ENCODE assay signal across 8 mouse cellular contexts in genomic region chr11:100714534-100714915, GRCm38 (mm10). TPM values are rescaled to one million over a fixed set of nuclear protein-coding genes. Genes with fewer than 3 reads are reported as not detected.
A peak's percentile ranks its signal among the peaks of the same experiment; 100 is the strongest.
DNase-seq lines count a peak whose midpoint lies in the region; ATAC-seq and TF ChIP-seq lines count a peak whose summit lies in the region.

No protein-coding gene starts in this region.

- DNase-seq in 3T3-L1 (ENCODE audit: low read depth, low spot score), result peak; percentile 87
- peak; percentile 90 for DNase-seq in embryo, embryonic 10.5 days (ENCODE audit: low spot score)
- DNase-seq in gastrocnemius, postnatal 4 days (ENCODE audit: low spot score in 2 of 2), result peak; percentile 70 to 86
- peak; percentile 79 to 92 for DNase-seq in kidney, adult 8-10 months
- peak; percentile 87 for DNase-seq in liver
- DNase-seq in midbrain, postnatal 0 days (ENCODE audit: low spot score), result peak; percentile 87
- DNase-seq in stomach, postnatal 0 days (ENCODE audit: low spot score), result peak; percentile 83

- no peak overlapping the region for H3K4me2 ChIP-seq in midbrain, postnatal 0 days (ENCODE audit: low read depth, low read length, poor library complexity, severe bottlenecking)
- peak overlapping the region; percentile 58 for H3K4me2 ChIP-seq in stomach, postnatal 0 days (replicated peaks; ENCODE audit: low read depth)

- 51% methylated on average over 6 of the region's 6 CpGs for WGBS in midbrain, postnatal 0 days
- WGBS in stomach, postnatal 0 days, result 54% methylated on average over 6 of the region's 6 CpGs

- ATAC-seq in activated CD4-positive, CD25-positive, alpha-beta regulatory T cell, adult 4 months, result peak; percentile 37
- 0 out of 2 replicates have a peak, but pooled peaks have one; percentile 24 for ATAC-seq in midbrain, postnatal 0 days (ENCODE audit: low FRiP score)
- ATAC-seq in stomach, postnatal 0 days (ENCODE audit: low FRiP score, low TSS enrichment), result peak; percentile 21; the same call in 1 of the 2 replicates

- TF ChIP-seq EP300 in stomach, postnatal 0 days (optimal IDR thresholded peaks at IDR 0.05), result no peak

- H3K27ac ChIP-seq in midbrain, postnatal 0 days (ENCODE audit: low read depth, low read length), result no peak overlapping the region
- H3K27ac ChIP-seq in stomach, postnatal 0 days (replicated peaks), result peak overlapping the region; percentile 78

- peak; percentile 94 for TF ChIP-seq CTCF in midbrain, postnatal 0 days (IDR thresholded peaks at IDR 0.05)
- peak; percentile 92 for TF ChIP-seq CTCF in stomach, postnatal 0 days (IDR thresholded peaks at IDR 0.05; ENCODE audit: low read depth)

- peaks cover 8% of the 10 kb centered on the region; the same call in 1 of the 2 replicates for H3K4me1 ChIP-seq in midbrain, postnatal 0 days (ENCODE audit: insufficient read depth, low read length)
- H3K4me1 ChIP-seq in stomach, postnatal 0 days (replicated peaks; ENCODE audit: control insufficient read depth, insufficient read depth), result peaks cover 8% of the 10 kb centered on the region

- peaks cover 31% of the 10 kb centered on the region for H3K36me3 ChIP-seq in midbrain, postnatal 0 days (ENCODE audit: insufficient read depth, low read length)
- 0 out of 2 replicates have a peak, but pooled peaks cover 3% of the 10 kb centered on the region for H3K36me3 ChIP-seq in stomach, postnatal 0 days (ENCODE audit: control insufficient read depth, insufficient read depth, low read length)

- H3K9me3 ChIP-seq in midbrain, postnatal 0 days (ENCODE audit: low read length), result no peaks in the 10 kb centered on the region
- no peaks in the 10 kb centered on the region for H3K9me3 ChIP-seq in stomach, postnatal 0 days (ENCODE audit: control insufficient read depth, low read length)

- no peak overlapping the region for H3K9ac ChIP-seq in midbrain, postnatal 0 days (replicated peaks; ENCODE audit: low read length, poor library complexity, severe bottlenecking)
- H3K9ac ChIP-seq in stomach, postnatal 0 days (ENCODE audit: low read length), result peak overlapping the region; percentile 47; the same call in 1 of the 2 replicates

- H3K4me3 ChIP-seq in midbrain, postnatal 0 days (ENCODE audit: low read depth, low read length), result no peak overlapping the region
- H3K4me3 ChIP-seq in stomach, postnatal 0 days (ENCODE audit: low read depth, low read length), result peak overlapping the region; percentile 27; the same call in 1 of the 2 replicates

- H3K27me3 ChIP-seq in midbrain, postnatal 0 days (ENCODE audit: insufficient read depth, low read length), result no peaks in the 10 kb centered on the region
- no peaks in the 10 kb centered on the region for H3K27me3 ChIP-seq in stomach, postnatal 0 days (ENCODE audit: control insufficient read depth, insufficient read depth, low read length)

RNA-seq across cellular contexts. Expression of gene Hspb9, which starts 0.9 kb away (rescaled TPM):
- under 1 TPM; 0.70 to 0.78 TPM for polyA plus RNA-seq in activated CD4-positive, CD25-positive, alpha-beta regulatory T cell, adult 4 months (2017; shearing (Covaris generic))
- total RNA-seq in gastrocnemius, postnatal 4 days (2021), result not detected
- not detected in 2 replicates for total RNA-seq in midbrain, postnatal 0 days (2014; rRNA removed)
- polyA plus RNA-seq in midbrain, postnatal 0 days (2015; fragmentation: Nextera tagmentation; extraction: Ambion mirVana), result not detected in 2 replicates
- 0.13 and 0.22 TPM in 2 replicates for polyA plus RNA-seq in stomach, postnatal 0 days (2015; fragmentation: Nextera tagmentation; extraction: Ambion mirVana)

RNA-seq across cellular contexts. Expression of gene Kat2a, which starts 2.3 kb away (rescaled TPM):
- 10 to 100 TPM; 11.2 to 13.3 TPM for polyA plus RNA-seq in activated CD4-positive, CD25-positive, alpha-beta regulatory T cell, adult 4 months (2017; shearing (Covaris generic))
- 10 to 100 TPM; 20.6 to 21.6 TPM for total RNA-seq in gastrocnemius, postnatal 4 days (2021)
- total RNA-seq in midbrain, postnatal 0 days (2014; rRNA removed), result 62.8 and 75.6 TPM in 2 replicates
- polyA plus RNA-seq in midbrain, postnatal 0 days (2015; fragmentation: Nextera tagmentation; extraction: Ambion mirVana), result 69.9 and 70.0 TPM in 2 replicates
- 24.6 and 27.2 TPM in 2 replicates for polyA plus RNA-seq in stomach, postnatal 0 days (2015; fragmentation: Nextera tagmentation; extraction: Ambion mirVana)

RNA-seq across cellular contexts. Expression of gene Dhx58, which starts 10.5 kb away (rescaled TPM):
- 10 to 100 TPM; 25.3 to 42.0 TPM for polyA plus RNA-seq in activated CD4-positive, CD25-positive, alpha-beta regulatory T cell, adult 4 months (2017; shearing (Covaris generic))
- 1 to 10 TPM; 1.0 to 1.1 TPM for total RNA-seq in gastrocnemius, postnatal 4 days (2021)
- 2.4 and 3.8 TPM in 2 replicates for total RNA-seq in midbrain, postnatal 0 days (2014; rRNA removed)
- 1.8 and 2.2 TPM in 2 replicates for polyA plus RNA-seq in midbrain, postnatal 0 days (2015; fragmentation: Nextera tagmentation; extraction: Ambion mirVana)
- polyA plus RNA-seq in stomach, postnatal 0 days (2015; fragmentation: Nextera tagmentation; extraction: Ambion mirVana), result 2.6 and 2.9 TPM in 2 replicates

RNA-seq across cellular contexts. Expression of gene Zfp385c, which starts 22.3 kb away (rescaled TPM):
- under 1 TPM in 1 of 2 experiments, not detected in 1; 0.17 TPM for polyA plus RNA-seq in activated CD4-positive, CD25-positive, alpha-beta regulatory T cell, adult 4 months (2017; shearing (Covaris generic))
- 1 to 10 TPM; 1.9 to 2.2 TPM for total RNA-seq in gastrocnemius, postnatal 4 days (2021)
- 0.66 and 2.5 TPM in 2 replicates for total RNA-seq in midbrain, postnatal 0 days (2014; rRNA removed)
- 0.53 and 0.98 TPM in 2 replicates for polyA plus RNA-seq in midbrain, postnatal 0 days (2015; fragmentation: Nextera tagmentation; extraction: Ambion mirVana)
- polyA plus RNA-seq in stomach, postnatal 0 days (2015; fragmentation: Nextera tagmentation; extraction: Ambion mirVana), result 0.18 and 0.34 TPM in 2 replicates

RNA-seq across cellular contexts. Expression of gene Rab5c, which starts 23.5 kb away (rescaled TPM):
- 10 to 100 TPM; 29.0 to 44.1 TPM for polyA plus RNA-seq in activated CD4-positive, CD25-positive, alpha-beta regulatory T cell, adult 4 months (2017; shearing (Covaris generic))
- total RNA-seq in gastrocnemius, postnatal 4 days (2021), result 10 to 100 TPM; 76.7 to 79.7 TPM
- 218 and 250 TPM in 2 replicates for total RNA-seq in midbrain, postnatal 0 days (2014; rRNA removed)
- 33.8 and 34.4 TPM in 2 replicates for polyA plus RNA-seq in midbrain, postnatal 0 days (2015; fragmentation: Nextera tagmentation; extraction: Ambion mirVana)
- polyA plus RNA-seq in stomach, postnatal 0 days (2015; fragmentation: Nextera tagmentation; extraction: Ambion mirVana), result 18.4 and 22.0 TPM in 2 replicates
